In the genomic region with DNA sequence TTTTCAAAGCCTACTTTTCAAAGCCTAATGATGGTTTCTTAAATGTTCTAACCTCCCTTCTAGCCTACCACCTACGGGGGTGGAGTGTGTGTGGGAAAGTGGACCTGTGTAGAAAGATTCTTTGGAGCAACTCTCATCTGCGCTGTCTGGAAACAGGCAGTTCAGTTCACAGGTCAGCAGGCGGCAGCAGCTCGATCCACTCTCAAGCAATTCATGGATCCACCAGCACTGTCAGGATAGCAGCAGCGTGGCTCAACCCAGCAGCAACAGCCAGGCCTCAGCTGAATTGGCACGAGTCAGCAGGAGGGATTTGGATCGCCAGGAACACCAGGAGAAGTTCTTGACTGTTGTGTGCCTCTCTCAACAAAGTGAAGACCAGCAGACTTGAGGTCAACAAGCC, we compare ENCODE assay signal across 10 mouse cellular contexts. TPM values are rescaled to one million over a fixed set of nuclear protein-coding genes. Genes with fewer than 3 reads are reported as not detected.
A peak's percentile ranks its signal among the peaks of the same experiment; 100 is the strongest.
DNase-seq lines count a peak whose midpoint lies in the region; ATAC-seq and TF ChIP-seq lines count a peak whose summit lies in the region.
"Had no signal": no experiment of that assay in that cellular context is flagged by ENCODE, and none has a peak within 500 bp of the region (broad histone marks: within the 10 kb centered on the region; RNA-seq: fewer than 3 reads in every experiment).

No protein-coding gene starts in this region.

- no peak overlapping the region for H3K27ac ChIP-seq in hindbrain, embryonic 14.5 days
- H3K27ac ChIP-seq in hindbrain, embryonic 13.5 days = no peak overlapping the region
- H3K27ac ChIP-seq in stomach, postnatal 0 days (replicated peaks) = no peak overlapping the region
- H3K27ac ChIP-seq: neural tube, embryonic 13.5 days had no signal

- no peaks in the 10 kb centered on the region for H3K36me3 ChIP-seq in hindbrain, embryonic 14.5 days (replicated peaks; ENCODE audit: control insufficient read depth, insufficient read depth)
- H3K36me3 ChIP-seq in hindbrain, embryonic 13.5 days = no peaks in the 10 kb centered on the region
- no peaks in the 10 kb centered on the region for H3K36me3 ChIP-seq in stomach, postnatal 0 days (ENCODE audit: control insufficient read depth, insufficient read depth, low read length)
- H3K36me3 ChIP-seq: neural tube, embryonic 13.5 days had no signal

- no peak for ATAC-seq in hindbrain, embryonic 14.5 days (ENCODE audit: low FRiP score)
- ATAC-seq in hindbrain, embryonic 13.5 days (ENCODE audit: low FRiP score) = no peak
- no peak for ATAC-seq in stomach, postnatal 0 days (ENCODE audit: low FRiP score, low TSS enrichment)

- H3K9ac ChIP-seq in hindbrain, embryonic 14.5 days = no peak overlapping the region
- H3K9ac ChIP-seq in hindbrain, embryonic 13.5 days = no peak overlapping the region
- no peak overlapping the region for H3K9ac ChIP-seq in stomach, postnatal 0 days (ENCODE audit: low read length)
- H3K9ac ChIP-seq: neural tube, embryonic 13.5 days had no signal

- H3K4me1 ChIP-seq in hindbrain, embryonic 14.5 days (replicated peaks; ENCODE audit: control insufficient read depth, insufficient read depth, low read length) = no peaks in the 10 kb centered on the region
- peaks cover 13% of the 10 kb centered on the region for H3K4me1 ChIP-seq in hindbrain, embryonic 13.5 days (replicated peaks)
- H3K4me1 ChIP-seq in stomach, postnatal 0 days (replicated peaks; ENCODE audit: control insufficient read depth, insufficient read depth) = no peaks in the 10 kb centered on the region

- WGBS in hindbrain, embryonic 14.5 days = 34% methylated on average over 7 of the region's 7 CpGs
- WGBS in hindbrain, embryonic 13.5 days = 49% methylated on average over 7 of the region's 7 CpGs
- WGBS in stomach, postnatal 0 days = 35% methylated on average over 7 of the region's 7 CpGs

- TF ChIP-seq EP300 in stomach, postnatal 0 days (optimal IDR thresholded peaks at IDR 0.05) = no peak

- TF ChIP-seq CTCF in stomach, postnatal 0 days (IDR thresholded peaks at IDR 0.05; ENCODE audit: low read depth) = peak; percentile 69

- H3K27me3 ChIP-seq in hindbrain, embryonic 14.5 days (ENCODE audit: control insufficient read depth, insufficient read depth, low read length) = no peaks in the 10 kb centered on the region
- no peaks in the 10 kb centered on the region; the same call in 1 of the 2 replicates for H3K27me3 ChIP-seq in hindbrain, embryonic 13.5 days
- H3K27me3 ChIP-seq in stomach, postnatal 0 days (ENCODE audit: control insufficient read depth, insufficient read depth, low read length) = no peaks in the 10 kb centered on the region
- H3K27me3 ChIP-seq: neural tube, embryonic 13.5 days had no signal

- no peaks in the 10 kb centered on the region for H3K9me3 ChIP-seq in hindbrain, embryonic 14.5 days (ENCODE audit: control insufficient read depth, low read length)
- no peaks in the 10 kb centered on the region for H3K9me3 ChIP-seq in hindbrain, embryonic 13.5 days
- no peaks in the 10 kb centered on the region for H3K9me3 ChIP-seq in stomach, postnatal 0 days (ENCODE audit: control insufficient read depth, low read length)
- H3K9me3 ChIP-seq: neural tube, embryonic 13.5 days had no signal

- H3K4me3 ChIP-seq in hindbrain, embryonic 14.5 days (replicated peaks; ENCODE audit: low read length) = no peak overlapping the region
- no peak overlapping the region for H3K4me3 ChIP-seq in hindbrain, embryonic 13.5 days
- H3K4me3 ChIP-seq in stomach, postnatal 0 days (ENCODE audit: low read depth, low read length) = no peak overlapping the region
- H3K4me3 ChIP-seq: neural tube, embryonic 13.5 days had no signal

- peak; percentile 17 to 51 for DNase-seq in adrenal gland, postnatal 36 days
- no peak for DNase-seq in adrenal gland, adult 18-20 months (ENCODE audit: low spot score in 2 of 2)
- DNase-seq in hindbrain, embryonic 14.5 days (ENCODE audit: low spot score) = peak; percentile 41
- DNase-seq in right cerebral cortex, postnatal 10 days (ENCODE audit: low spot score in 2 of 2) = peak; percentile 72
- DNase-seq in right cerebral cortex, adult 18-20 months = no peak
- peak; percentile 37 for DNase-seq in stomach, postnatal 0 days (ENCODE audit: low spot score)
- DNase-seq in frontal cortex, postnatal 10 days (ENCODE audit: low spot score in 2 of 2) = no peak
- DNase-seq: liver had no signal

- H3K4me2 ChIP-seq in hindbrain, embryonic 14.5 days (replicated peaks) = no peak overlapping the region
- H3K4me2 ChIP-seq in hindbrain, embryonic 13.5 days = no peak overlapping the region
- no peak overlapping the region for H3K4me2 ChIP-seq in stomach, postnatal 0 days (replicated peaks; ENCODE audit: low read depth)
- H3K4me2 ChIP-seq: neural tube, embryonic 13.5 days had no signal

RNA-seq across cellular contexts. Expression of a gene that starts 53.1 kb away (rescaled TPM):
- total RNA-seq in adrenal gland, postnatal 36 days (2021) = 10 to 100 TPM; 66.5 to 76.6 TPM
- total RNA-seq in adrenal gland, adult 18-20 months (2021) = 10 to 100 TPM; 60.5 to 72.7 TPM
- polyA plus RNA-seq in hindbrain, embryonic 14.5 days (2014; fragmentation: Nextera tagmentation; extraction: Ambion mirVana) = 24.3 and 24.9 TPM in 2 replicates
- polyA plus RNA-seq in hindbrain, embryonic 13.5 days (2015; fragmentation: Nextera tagmentation; extraction: Ambion mirVana) = 19.0 and 19.9 TPM in 2 replicates
- 9.6 and 9.9 TPM in 2 replicates for polyA plus RNA-seq in stomach, postnatal 0 days (2015; fragmentation: Nextera tagmentation; extraction: Ambion mirVana)

Comparison
In these comparisons a context has a peak if more than half of its experiments do, and no peak if none do; other contexts are left out.
1. DNase-seq: peak in adrenal gland, postnatal 36 days (2 of 2), hindbrain, embryonic 14.5 days (single experiment), right cerebral cortex, postnatal 10 days (2 of 2) and stomach, postnatal 0 days (single experiment); none in adrenal gland, adult 18-20 months (0 of 2), right cerebral cortex, adult 18-20 months (single experiment) and frontal cortex, postnatal 10 days (0 of 2).